Mouse (Mus musculus) heart, adult 2 months (tissue): Measurements from ENCODE around the gene Cysrt1. TPM values are rescaled to one million over a fixed set of nuclear protein-coding genes. Genes with fewer than 3 reads are reported as not detected.
A peak's percentile ranks its signal among the peaks of the same experiment; 100 is the strongest.
"Not testable (repeated sequence)": the region's sequence is repeated elsewhere in the genome, so short reads cannot be mapped to it uniquely, and the experiment has no call there.

Experiments
- DNase-seq, 2 experiments: peaks; one replicate each; pipeline ENCODE4 v3.0.0; 2021
- H3K27ac ChIP-seq: fragments of 200-600 bp; 2 replicates; pipeline ENCODE4 v1.8.1; 2022
- H3K27me3 ChIP-seq: fragments of 200-500 bp; 2 replicates; pipeline ENCODE4 v1.6.1; 2012; ENCODE audit warnings: mild to moderate bottlenecking, low read length, inconsistent platforms, mixed read lengths; ENCODE audit not compliant: control insufficient read depth, insufficient read depth
- H3K36me3 ChIP-seq: fragments of 200-500 bp; 2 replicates; pipeline ENCODE4 v1.6.1; 2012; ENCODE audit warnings: low read length, inconsistent platforms; ENCODE audit not compliant: control insufficient read depth, insufficient read depth
- H3K4me1 ChIP-seq: fragments of 200-500 bp; 2 replicates; pipeline ENCODE4 v1.6.1; 2011; ENCODE audit warnings: low read length; ENCODE audit not compliant: control insufficient read depth, insufficient read depth
- H3K4me3 ChIP-seq: fragments of 200-600 bp; 2 replicates; pipeline ENCODE4 v1.8.1; 2022
- H3K79me2 ChIP-seq: fragments of 200-500 bp; replicated peaks from 2 replicates; pipeline ENCODE4 v1.6.1; 2012; ENCODE audit warnings: mild to moderate bottlenecking, inconsistent platforms, low read length, moderate library complexity, mixed read lengths; ENCODE audit not compliant: control insufficient read depth, insufficient read depth
- H3K9ac ChIP-seq: fragments of 200-500 bp; 2 replicates; pipeline ENCODE4 v1.6.1; 2012; ENCODE audit warnings: low read depth, mild to moderate bottlenecking, control low read depth, inconsistent platforms, low read length, mixed read lengths
- CTCF ChIP-seq: fragments of 200-600 bp; IDR thresholded peaks from 2 replicates; pipeline ENCODE4 v1.8.1; 2022; ENCODE audit warnings: antibody characterized with exemption, mild to moderate bottlenecking, moderate library complexity
- EP300 ChIP-seq: fragments of 200-500 bp; IDR thresholded peaks from 2 replicates; pipeline ENCODE4 v1.6.1; 2011; ENCODE audit warnings: low read depth, low read length, control low read depth; ENCODE audit not compliant: insufficient read depth
- POLR2A ChIP-seq: fragments of 200-500 bp; IDR thresholded peaks from 2 replicates; pipeline ENCODE4 v1.6.1; 2011; ENCODE audit warnings: mild to moderate bottlenecking, low read depth, low read length, control low read depth; ENCODE audit not compliant: insufficient read depth
- WGBS: fragments of 180-500 bp; shearing (Covaris S2); methylation state at CpG from one replicate; pipeline ENCODE4 v1.1.7; 2018; 5-methylcytosine and 5-hydroxymethylcytosine counted together
- intact Hi-C: fragments of 180-260 bp; cut with DNase I; formaldehyde crosslinking; loops from one replicate; pipeline ENCODE4 v1.15.1; 2025
- polyA plus RNA-seq: library from polyadenylated mRNA; depleted of rRNA; stranded (reverse); fragments of >200 nt; gene quantifications from 2 replicates; pipeline ENCODE4 v1.2.3, GENCODE M21; 2012
- total RNA-seq, 2 experiments: library from RNA; stranded (reverse); gene quantifications; 2 replicates each; pipeline ENCODE4 v1.2.3; 2021

The Cysrt1 gene
- total and polyA plus RNA-seq, 3 experiments: not detected

DNA sequence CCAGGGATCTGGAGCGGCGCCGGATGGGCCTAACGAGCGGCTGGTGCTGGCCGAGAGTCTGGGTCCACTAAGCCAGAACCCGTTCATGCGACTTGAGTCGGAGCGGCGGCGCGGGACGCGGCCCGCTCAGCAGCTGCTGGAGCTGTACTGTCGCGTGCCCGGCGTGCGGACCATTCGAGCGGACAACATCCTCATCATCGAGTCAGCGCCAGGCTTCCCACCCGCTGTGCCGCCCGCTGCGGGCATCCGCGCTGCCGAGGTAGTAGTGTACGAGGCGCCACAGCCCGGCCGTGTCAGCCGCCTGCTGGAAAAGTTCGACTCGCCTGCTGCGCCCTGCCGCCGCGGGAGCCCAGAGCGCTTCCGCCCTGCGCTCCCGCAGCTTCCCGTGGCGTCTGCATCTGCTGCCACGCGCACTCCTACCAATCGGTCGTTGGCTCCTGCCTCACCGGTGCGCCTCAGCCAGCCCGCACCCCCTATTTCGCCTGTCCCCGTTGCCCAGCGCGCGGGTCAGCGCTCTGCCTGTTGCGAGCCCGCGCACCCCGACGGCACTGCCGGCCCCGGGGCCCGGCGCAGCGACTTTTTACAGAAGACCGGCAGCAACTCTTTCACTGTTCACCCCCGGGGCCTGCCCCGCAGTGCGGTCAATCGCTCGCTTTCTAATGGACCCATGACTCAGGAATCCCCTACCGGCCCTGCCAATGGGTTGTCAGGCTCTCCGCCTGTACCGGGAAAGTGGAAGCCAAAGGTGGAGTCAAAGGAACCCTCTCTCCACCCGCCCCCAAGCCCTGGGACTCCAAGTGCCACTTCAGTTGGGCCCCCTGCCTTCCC lies 20.8 kb upstream of the Cysrt1 start:
- peak in 1 of 2 experiments; percentile 54 for DNase-seq
- peak overlapping the region; percentile 79 for H3K9ac ChIP-seq
- no peaks in the 10 kb centered on the region for H3K36me3 ChIP-seq
- peak overlapping the region; percentile 96 for H3K4me3 ChIP-seq
- WGBS: under 1% methylated on average over 82 of the region's 82 CpGs
- H3K27ac ChIP-seq: peak overlapping the region; percentile 63
- TF ChIP-seq EP300 (no peak), CTCF (0 out of 2 replicates have a peak, but pooled peaks have one; percentile 4), POLR2A (no peak)
- no peaks in the 10 kb centered on the region for H3K27me3 ChIP-seq
- intact Hi-C loops: no loop called here
- H3K4me1 ChIP-seq: peaks cover 20% of the 10 kb centered on the region
- H3K79me2 ChIP-seq: no peaks in the 10 kb centered on the region

DNA sequence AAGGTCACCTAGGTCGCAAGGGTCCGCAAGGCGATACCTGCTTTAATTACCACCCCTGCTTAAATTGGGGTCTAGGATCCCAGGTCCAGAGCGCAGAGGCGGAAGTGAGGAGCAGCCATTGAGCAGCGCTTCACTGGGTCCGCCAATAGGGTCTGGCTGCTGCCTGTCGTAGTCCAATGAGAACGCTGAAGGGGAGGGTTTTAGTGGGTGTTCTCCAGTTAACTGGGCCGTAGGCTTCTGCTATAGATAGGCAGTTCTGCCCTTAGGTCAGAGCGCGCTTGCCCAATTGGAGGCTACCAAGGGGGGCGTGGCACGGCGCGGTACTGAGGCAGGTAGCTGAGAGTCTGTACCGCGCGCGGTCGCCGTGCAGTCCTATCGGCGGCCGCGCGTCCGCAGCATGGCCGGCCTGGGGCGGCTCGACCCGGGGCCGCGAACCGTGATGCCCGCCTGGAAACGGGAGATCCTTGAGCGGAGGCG lies 20.1 kb upstream of the Cysrt1 start, which contains the start of gene Tprn:
Gene Tprn (plus strand): TSS at position 328 of the 477 bp plus-strand sequence.
- H3K9ac ChIP-seq: peak within 1 kb of the TSS; percentile 79
- H3K79me2 ChIP-seq: no peaks in the 10 kb centered on the region
- no peaks in the 10 kb centered on the region for H3K27me3 ChIP-seq
- peak within 1 kb of the TSS; percentile 82 for H3K27ac ChIP-seq
- peak within 1 kb of the TSS; percentile 96 for H3K4me3 ChIP-seq
- intact Hi-C loops: no loop called here
- peak; percentile 91 to 96 for DNase-seq
- peak; percentile 19 for TF ChIP-seq CTCF
- peak; percentile 57 for TF ChIP-seq POLR2A
- TF ChIP-seq EP300: no peak
- peaks cover 20% of the 10 kb centered on the region for H3K4me1 ChIP-seq
- under 1% methylated on average over 39 of the region's 39 CpGs for WGBS
- H3K36me3 ChIP-seq: no peaks in the 10 kb centered on the region

DNA sequence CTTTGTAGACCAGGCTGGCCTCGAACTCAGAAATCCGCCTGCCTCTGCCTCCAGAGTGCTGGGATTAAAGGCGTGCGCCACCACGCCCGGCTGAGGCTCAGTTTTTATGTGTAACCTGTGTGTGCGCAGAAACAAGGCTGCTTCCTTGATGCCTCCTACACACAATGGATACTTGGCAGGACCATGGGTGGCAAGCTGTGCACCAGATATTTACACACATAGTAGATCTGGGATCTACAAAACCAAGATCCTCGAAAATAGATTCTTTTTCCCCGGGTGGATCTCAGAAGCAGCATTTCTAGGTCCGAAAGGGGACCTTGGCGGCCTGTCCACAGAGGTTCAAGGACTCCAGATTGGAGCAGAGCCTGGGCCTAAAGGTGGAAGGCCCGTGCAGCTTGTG lies 19.6 kb upstream of the Cysrt1 start:
- H3K79me2 ChIP-seq: no peaks in the 10 kb centered on the region
- DNase-seq: no peak
- H3K4me1 ChIP-seq: peaks cover 15% of the 10 kb centered on the region
- WGBS: 44% methylated on average over 12 of the region's 12 CpGs
- H3K4me3 ChIP-seq: peak overlapping the region; percentile 96
- H3K27me3 ChIP-seq: no peaks in the 10 kb centered on the region
- no peak for TF ChIP-seq POLR2A
- TF ChIP-seq CTCF: no peak
- no peak for TF ChIP-seq EP300
- intact Hi-C loops: no loop called here
- H3K9ac ChIP-seq: peak overlapping the region; percentile 32
- H3K36me3 ChIP-seq: no peaks in the 10 kb centered on the region
- H3K27ac ChIP-seq: peak overlapping the region; percentile 82

DNA sequence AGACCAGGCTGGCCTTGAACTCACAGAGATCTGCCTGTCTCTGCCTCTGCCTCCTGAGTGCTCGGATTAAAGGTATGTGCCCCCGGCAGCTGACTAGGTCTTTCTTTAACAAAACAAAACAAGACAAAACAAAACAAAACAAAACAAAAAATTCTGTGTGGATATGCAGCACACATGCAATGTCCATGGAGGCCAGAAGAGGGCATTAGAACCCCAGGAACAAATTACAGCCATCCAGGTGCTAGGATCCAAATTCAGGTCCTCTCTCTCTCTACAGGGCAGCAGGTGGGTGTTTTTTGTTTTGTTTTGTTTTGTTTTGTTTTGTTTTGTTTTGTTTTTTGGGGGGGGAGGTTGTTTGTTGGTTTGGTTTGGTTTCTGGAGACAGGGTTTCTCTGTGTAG lies 16.6 kb upstream of the Cysrt1 start:
- H3K36me3 ChIP-seq: peaks cover 2% of the 10 kb centered on the region; the same call in 1 of the 2 replicates
- H3K27ac ChIP-seq: no peak overlapping the region
- H3K4me1 ChIP-seq: peaks cover 3% of the 10 kb centered on the region
- H3K79me2 ChIP-seq: no peaks in the 10 kb centered on the region
- H3K4me3 ChIP-seq: no peak overlapping the region
- no peak for TF ChIP-seq EP300
- peak; percentile 73 for TF ChIP-seq CTCF
- no peak for TF ChIP-seq POLR2A
- DNase-seq: no peak
- intact Hi-C loops: loop anchor here (2.0 to 10.0 kb wide), 2 partner anchors 34 to 134 kb away; no protein-coding TSS in a partner anchor
- H3K9ac ChIP-seq: no peak overlapping the region
- no peaks in the 10 kb centered on the region for H3K27me3 ChIP-seq
- 53% methylated on average over 2 of the region's 2 CpGs for WGBS

DNA sequence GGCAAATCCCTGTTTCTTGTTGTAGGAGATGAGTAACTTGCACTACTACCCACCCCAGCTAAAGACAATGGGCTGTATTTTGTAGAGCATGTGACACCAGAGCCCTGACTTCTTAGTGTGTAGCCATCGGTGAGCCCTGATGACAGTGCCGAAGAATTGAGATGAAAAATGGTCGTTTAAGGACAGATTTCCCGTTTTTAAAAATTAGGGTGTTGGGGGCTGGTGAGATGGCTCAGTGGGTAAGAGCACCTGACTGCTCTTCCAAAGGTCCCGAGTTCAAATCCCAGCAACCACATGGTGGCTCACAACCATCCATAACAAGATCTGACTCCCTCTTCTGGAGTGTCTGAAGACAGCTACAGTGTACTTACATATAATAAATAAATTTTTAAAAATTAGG lies 15.0 kb upstream of the Cysrt1 start:
- H3K4me3 ChIP-seq, H3K9ac ChIP-seq, H3K4me1 ChIP-seq, H3K27me3 ChIP-seq, DNase-seq, H3K79me2 ChIP-seq, H3K27ac ChIP-seq, H3K36me3 ChIP-seq: not testable (repeated sequence)
- intact Hi-C loops: loop anchor here (10.0 kb wide), 1 partner anchor 132 kb away; no protein-coding TSS in a partner anchor
- WGBS: 85% methylated on average over 5 of the region's 5 CpGs

DNA sequence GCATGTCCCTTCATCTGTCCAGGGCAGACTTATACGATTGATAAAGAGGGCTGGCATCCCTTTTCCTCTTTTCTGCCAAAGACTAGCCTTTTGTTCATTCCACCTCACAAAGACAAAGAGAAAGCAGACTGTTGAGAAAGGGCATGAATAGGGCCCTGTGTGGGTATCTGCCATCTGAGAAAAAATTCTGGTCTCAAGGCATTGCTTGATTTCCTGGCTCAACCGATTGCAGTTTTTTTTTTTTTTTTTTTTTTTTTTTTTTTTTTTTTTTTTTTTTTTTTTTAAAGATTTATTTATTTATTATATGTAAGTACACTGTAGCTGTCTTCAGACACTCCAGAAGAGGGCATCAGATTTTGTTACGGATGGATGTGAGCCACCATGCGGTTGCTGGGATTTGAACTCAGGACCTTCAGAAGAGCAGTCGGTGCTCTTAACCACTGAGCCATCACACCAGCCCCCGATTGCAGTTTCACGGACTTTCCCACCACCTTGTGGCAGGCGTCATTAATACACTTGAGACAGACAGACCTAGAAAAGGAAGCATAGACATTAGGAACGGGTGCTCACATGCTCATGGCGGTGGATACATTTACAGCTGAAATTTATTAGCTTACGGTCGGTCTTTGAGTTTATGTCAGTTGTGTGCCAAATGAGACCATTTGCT lies 14.3 kb upstream of the Cysrt1 start:
- H3K36me3 ChIP-seq, H3K79me2 ChIP-seq, H3K4me3 ChIP-seq, DNase-seq, H3K27me3 ChIP-seq, H3K27ac ChIP-seq, H3K4me1 ChIP-seq: not testable (repeated sequence)
- intact Hi-C loops: loop anchor here (10.0 kb wide), 1 partner anchor 132 kb away; no protein-coding TSS in a partner anchor
- H3K9ac ChIP-seq: 0 out of 2 replicates have a peak overlapping the region, but pooled peaks have one; percentile 23
- peak; percentile 58 for TF ChIP-seq CTCF
- WGBS: 52% methylated on average over 12 of the region's 12 CpGs
